Mouse (Mus musculus): Measurements from ENCODE around the gene Tsc22d4. TPM values are rescaled to one million over a fixed set of nuclear protein-coding genes. Genes with fewer than 3 reads are reported as not detected.
A peak's percentile ranks its signal among the peaks of the same experiment; 100 is the strongest.

The Tsc22d4 gene
- polyA plus RNA-seq, 1 experiment from 2014 or later, result 110 TPM

DNA sequence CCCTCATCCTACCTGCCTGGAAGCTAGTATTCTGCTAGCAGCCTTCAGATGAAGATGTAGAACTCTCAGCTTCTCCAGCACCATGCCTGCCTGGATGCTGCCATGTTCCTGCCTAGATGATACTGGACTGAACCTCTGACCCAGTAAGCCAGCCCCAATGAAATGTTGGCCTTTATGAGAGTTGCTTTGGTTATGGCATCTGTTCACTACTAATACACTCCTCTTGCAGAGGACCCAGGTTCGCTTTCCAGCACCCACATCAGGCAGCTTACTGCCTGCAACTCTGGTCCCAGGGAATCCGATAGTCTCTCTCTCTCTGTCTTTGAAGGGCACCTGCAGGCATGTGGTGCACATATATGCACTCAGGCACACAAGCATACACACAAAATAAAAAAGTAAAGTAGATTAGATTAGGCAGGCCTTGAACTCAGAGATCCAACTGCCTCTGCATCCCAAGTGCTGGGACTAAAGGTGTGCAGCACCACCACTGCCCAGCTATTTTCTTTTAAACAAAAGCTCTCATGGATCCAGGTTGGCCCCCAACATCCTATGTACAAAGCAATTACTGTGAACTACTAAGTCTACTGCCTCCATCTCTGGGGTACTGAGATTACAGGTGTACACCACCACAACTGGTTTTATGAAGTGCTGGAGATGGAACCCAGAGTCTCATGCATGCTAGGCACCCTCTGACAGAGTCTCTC is 30.2 kb downstream of the Tsc22d4 start:
- no peak for ATAC-seq (ENCODE audit: low FRiP score)
- 98% methylated on average over 2 of the region's 2 CpGs for WGBS
- H3K27me3 ChIP-seq (replicated peaks), result no peaks in the 10 kb centered on the region
- no peak overlapping the region for H3K27ac ChIP-seq (replicated peaks)
- H3K9me3 ChIP-seq (replicated peaks), result no peaks in the 10 kb centered on the region
- H3K9ac ChIP-seq (replicated peaks), result no peak overlapping the region
- H3K4me1 ChIP-seq, result peaks cover 23% of the 10 kb centered on the region
- no peak overlapping the region for H3K4me3 ChIP-seq (replicated peaks)
- H3K36me3 ChIP-seq, result peaks cover 7% of the 10 kb centered on the region; the same call in 1 of the 2 replicates
- no peak overlapping the region for H3K4me2 ChIP-seq

GRCm38 (mm10) chr5:137776408-137776918 is 30.9 kb downstream of the Tsc22d4 start:
- Histone ChIP-seq H3K4me3 (replicated peaks) (no peak overlapping the region), H3K27me3 (replicated peaks) (no peaks in the 10 kb centered on the region), H3K9ac (replicated peaks) (no peak overlapping the region), H3K4me1 (peaks cover 27% of the 10 kb centered on the region), H3K4me2 (no peak overlapping the region), H3K27ac (replicated peaks) (no peak overlapping the region), H3K9me3 (replicated peaks) (no peaks in the 10 kb centered on the region), H3K36me3 (peaks cover 15% of the 10 kb centered on the region)
- ATAC-seq (ENCODE audit: low FRiP score), result no peak
- 47% methylated on average over 5 of the region's 5 CpGs for WGBS

DNA sequence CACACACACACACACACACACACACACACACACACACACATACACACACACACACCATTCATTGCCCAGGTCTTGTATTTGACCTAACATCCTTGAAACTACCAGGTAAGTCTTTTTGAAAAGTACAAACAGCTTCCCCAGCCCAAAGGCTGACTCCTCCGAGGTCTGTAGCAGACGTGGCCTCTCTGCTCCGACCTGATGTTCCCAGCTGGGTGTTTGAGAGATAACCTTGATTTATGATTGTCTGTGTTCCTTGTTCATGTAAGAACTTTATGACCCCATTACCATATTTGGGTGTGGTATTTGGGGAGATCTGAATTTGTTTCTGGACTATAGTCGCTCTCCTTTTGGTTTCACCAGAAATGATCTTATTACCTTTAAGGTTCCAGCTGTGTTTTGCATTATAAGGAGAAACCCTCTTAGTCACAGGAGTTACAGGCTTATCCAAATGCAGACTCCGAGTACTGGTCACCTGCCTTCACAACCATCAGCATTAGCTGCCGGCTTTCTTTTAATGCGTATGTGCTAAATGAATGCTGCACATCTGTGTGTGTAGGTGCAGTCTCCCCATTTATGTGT is 31.8 kb downstream of the Tsc22d4 start:
- Histone ChIP-seq H3K9me3 (replicated peaks) (no peaks in the 10 kb centered on the region), H3K4me2 (no peak overlapping the region), H3K27me3 (replicated peaks) (no peaks in the 10 kb centered on the region), H3K36me3 (peaks cover 24% of the 10 kb centered on the region), H3K9ac (replicated peaks) (no peak overlapping the region), H3K4me1 (peaks cover 36% of the 10 kb centered on the region), H3K4me3 (replicated peaks) (no peak overlapping the region), H3K27ac (replicated peaks) (no peak overlapping the region)
- 78% methylated on average over 7 of the region's 7 CpGs for WGBS
- ATAC-seq (ENCODE audit: low FRiP score), result no peak

- Histone ChIP-seq H3K9me3 (replicated peaks) (no peaks in the 10 kb centered on the region), H3K36me3 (peaks cover 36% of the 10 kb centered on the region), H3K27me3 (replicated peaks) (no peaks in the 10 kb centered on the region), H3K4me1 (peaks cover 49% of the 10 kb centered on the region), H3K4me3 (replicated peaks) (peak within 1 kb of the TSS; percentile 98), H3K27ac (replicated peaks) (peak within 1 kb of the TSS; percentile 93), H3K4me2 (peak within 1 kb of the TSS; percentile 97), H3K9ac (replicated peaks) (peak within 1 kb of the TSS; percentile 99)
- ATAC-seq (ENCODE audit: low FRiP score), result peak; percentile 96
- WGBS, result under 1% methylated on average over 31 of the region's 31 CpGs
Observed at GRCm38 (mm10) chr5:137778635-137779034, 33.1 kb downstream of the Tsc22d4 start, which contains the start of gene Ppp1r35. Gene Ppp1r35 (plus strand): TSS chr5:137778849.

DNA sequence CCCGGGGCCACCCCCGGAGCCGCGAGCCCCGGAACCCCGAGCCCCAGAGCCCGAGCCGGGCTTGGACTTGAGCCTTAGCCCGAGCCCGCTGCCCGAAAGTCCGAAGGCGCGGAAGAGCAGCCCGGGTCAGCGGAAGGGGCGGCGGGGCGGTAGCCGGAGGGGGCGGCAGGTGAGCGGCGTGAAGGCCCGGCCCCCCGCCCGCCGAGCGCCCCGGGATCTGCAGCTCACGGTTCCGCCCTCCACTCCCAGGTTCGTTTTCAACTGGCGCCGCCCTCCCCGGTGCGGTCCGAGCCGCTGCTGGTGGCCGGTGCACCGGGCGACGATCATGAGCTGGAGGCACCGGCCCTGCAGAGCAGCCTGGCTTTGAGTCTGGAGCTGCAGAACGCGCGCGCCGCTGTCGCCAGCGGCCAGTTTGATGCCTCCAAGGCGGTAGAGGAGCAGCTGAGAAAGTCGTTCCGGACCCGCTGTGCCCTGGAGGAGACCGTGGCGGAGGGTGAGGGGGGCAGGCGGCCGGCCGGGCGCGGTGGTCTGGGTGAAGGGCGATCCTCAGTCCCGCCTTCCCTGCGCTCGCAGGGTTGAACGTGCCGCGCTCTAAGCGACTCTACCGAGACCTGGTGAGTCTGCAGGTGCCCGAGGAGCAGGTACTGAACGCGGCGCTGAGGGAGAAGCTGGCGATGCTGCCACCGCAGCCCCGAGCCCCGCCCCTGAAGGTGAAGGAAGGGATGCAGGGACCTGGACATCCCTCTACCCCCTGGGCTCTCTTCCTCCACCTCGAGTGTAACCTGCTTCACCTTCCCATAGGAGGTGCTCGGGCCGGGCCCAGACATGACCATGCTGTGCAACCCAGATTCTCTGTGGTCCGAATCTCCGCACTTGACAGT is 33.8 kb downstream of the Tsc22d4 start:
- under 1% methylated on average over 79 of the region's 83 CpGs for WGBS
- peak; percentile 29 for ATAC-seq (ENCODE audit: low FRiP score)
- H3K4me1 ChIP-seq, result peaks cover 55% of the 10 kb centered on the region
- H3K36me3 ChIP-seq, result peaks cover 38% of the 10 kb centered on the region
- peak overlapping the region; percentile 99 for H3K9ac ChIP-seq (replicated peaks)
- no peaks in the 10 kb centered on the region for H3K27me3 ChIP-seq (replicated peaks)
- peak overlapping the region; percentile 98 for H3K4me3 ChIP-seq (replicated peaks)
- H3K27ac ChIP-seq (replicated peaks), result peak overlapping the region; percentile 93
- H3K4me2 ChIP-seq, result peak overlapping the region; percentile 97
- H3K9me3 ChIP-seq (replicated peaks), result no peaks in the 10 kb centered on the region

GRCm38 (mm10) chr5:137781661-137782060 is 36.1 kb downstream of the Tsc22d4 start:
- Histone ChIP-seq H3K4me1 (peaks cover 66% of the 10 kb centered on the region), H3K9ac (replicated peaks) (no peak overlapping the region; the same call in 1 of the 2 replicates), H3K27me3 (replicated peaks) (no peaks in the 10 kb centered on the region), H3K27ac (replicated peaks) (no peak overlapping the region), H3K9me3 (replicated peaks) (no peaks in the 10 kb centered on the region), H3K4me3 (replicated peaks) (no peak overlapping the region), H3K4me2 (no peak overlapping the region; the same call in 1 of the 2 replicates), H3K36me3 (peaks cover 38% of the 10 kb centered on the region)
- ATAC-seq (ENCODE audit: low FRiP score), result no peak
- WGBS, result 93% methylated on average over 7 of the region's 7 CpGs

DNA sequence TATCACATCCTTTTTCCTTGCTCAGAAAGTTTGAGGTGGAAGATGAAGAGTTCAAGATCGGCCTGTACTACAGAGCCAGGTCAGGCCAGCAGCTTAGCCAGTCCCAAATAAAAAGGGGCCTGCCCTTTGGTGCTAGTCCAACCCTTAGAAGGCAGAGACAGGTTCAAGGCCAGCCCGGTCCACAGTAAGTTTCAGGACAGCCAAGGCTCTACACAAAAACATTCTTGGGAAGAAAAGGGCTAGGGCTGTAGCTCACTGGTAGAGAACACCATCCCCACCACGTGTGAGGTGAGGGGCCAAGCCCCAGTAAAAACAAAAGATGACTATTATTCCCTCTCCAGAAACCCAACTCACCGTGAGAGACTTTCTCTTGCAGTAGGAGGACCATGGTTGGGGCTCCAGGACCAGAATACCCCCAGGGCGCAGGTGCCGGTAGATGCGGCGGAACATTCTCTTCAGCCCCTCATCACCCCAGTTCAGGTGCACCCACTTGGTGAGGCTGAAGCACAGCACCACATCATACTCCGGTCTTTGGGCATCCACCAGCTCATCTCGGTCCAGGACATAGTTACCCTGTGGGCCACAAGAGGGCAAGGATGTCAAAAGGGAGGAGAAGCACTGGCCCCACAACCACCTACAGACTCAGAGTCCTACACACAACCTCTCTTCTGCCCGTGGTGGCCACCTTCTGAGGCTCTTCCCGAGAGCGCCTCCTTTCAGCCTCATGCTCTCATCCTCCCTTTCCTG is 37.4 kb downstream of the Tsc22d4 start:
- Histone ChIP-seq H3K4me3 (replicated peaks) (peak overlapping the region; percentile 69), H3K9ac (replicated peaks) (peak overlapping the region; percentile 79), H3K4me2 (peak overlapping the region; percentile 92), H3K4me1 (peaks cover 66% of the 10 kb centered on the region), H3K36me3 (peaks cover 38% of the 10 kb centered on the region), H3K27me3 (replicated peaks) (no peaks in the 10 kb centered on the region), H3K9me3 (replicated peaks) (no peaks in the 10 kb centered on the region), H3K27ac (replicated peaks) (peak overlapping the region; percentile 58; the same call in 1 of the 2 replicates)
- ATAC-seq (ENCODE audit: low FRiP score), result no peak
- 82% methylated on average over 13 of the region's 13 CpGs for WGBS

DNA sequence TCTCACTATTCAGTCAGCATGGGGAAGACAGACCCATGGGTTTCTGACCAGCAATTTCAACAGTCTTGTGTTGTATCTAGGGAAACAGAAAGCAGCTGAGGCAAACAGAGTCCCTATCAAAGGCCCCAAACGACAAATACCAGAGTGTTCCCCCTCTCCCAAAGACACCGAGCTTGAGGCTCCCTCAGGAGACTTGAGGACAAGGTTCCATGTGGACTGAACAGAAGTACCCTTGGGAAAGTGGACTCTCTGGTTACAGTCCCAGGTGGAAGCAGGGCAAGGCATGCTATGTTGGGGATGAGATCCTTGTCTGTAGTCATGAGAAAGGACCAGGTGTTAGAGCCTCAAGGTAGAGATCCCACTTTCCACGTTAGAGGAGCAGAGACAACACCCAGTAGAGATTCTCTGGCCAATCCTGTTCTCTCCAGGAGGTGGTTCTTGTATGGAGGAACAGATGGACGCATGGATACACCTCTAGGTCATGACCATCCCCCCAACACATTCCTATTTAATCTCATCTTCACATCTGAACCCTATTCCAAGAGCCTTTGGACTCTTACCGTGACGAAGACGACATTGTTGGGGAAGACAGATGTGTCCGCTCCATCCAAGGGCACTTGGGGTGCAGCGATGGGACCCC is 38.5 kb downstream of the Tsc22d4 start:
- no peaks in the 10 kb centered on the region for H3K27me3 ChIP-seq (replicated peaks)
- H3K9ac ChIP-seq (replicated peaks), result peak overlapping the region; percentile 79
- peaks cover 66% of the 10 kb centered on the region for H3K4me1 ChIP-seq
- no peaks in the 10 kb centered on the region for H3K9me3 ChIP-seq (replicated peaks)
- 64% methylated on average over 9 of the region's 9 CpGs for WGBS
- H3K36me3 ChIP-seq, result peaks cover 38% of the 10 kb centered on the region
- peak overlapping the region; percentile 58; the same call in 1 of the 2 replicates for H3K27ac ChIP-seq (replicated peaks)
- peak overlapping the region; percentile 92 for H3K4me2 ChIP-seq
- ATAC-seq (ENCODE audit: low FRiP score), result no peak
- peak overlapping the region; percentile 69 for H3K4me3 ChIP-seq (replicated peaks)

- H3K4me2 ChIP-seq, result peak overlapping the region; percentile 92
- no peaks in the 10 kb centered on the region for H3K27me3 ChIP-seq (replicated peaks)
- peak overlapping the region; percentile 79 for H3K9ac ChIP-seq (replicated peaks)
- no peak for ATAC-seq (ENCODE audit: low FRiP score)
- no peak overlapping the region for H3K27ac ChIP-seq (replicated peaks)
- peaks cover 62% of the 10 kb centered on the region for H3K4me1 ChIP-seq
- H3K36me3 ChIP-seq, result peaks cover 38% of the 10 kb centered on the region
- H3K9me3 ChIP-seq (replicated peaks), result no peaks in the 10 kb centered on the region
- 80% methylated on average over 14 of the region's 14 CpGs for WGBS
- peak overlapping the region; percentile 69 for H3K4me3 ChIP-seq (replicated peaks)
Observed at GRCm38 (mm10) chr5:137784546-137784945, 39.0 kb downstream of the Tsc22d4 start.

- H3K27me3 ChIP-seq (replicated peaks), result no peaks in the 10 kb centered on the region
- peaks cover 34% of the 10 kb centered on the region for H3K36me3 ChIP-seq
- H3K9me3 ChIP-seq (replicated peaks), result no peaks in the 10 kb centered on the region
- 2% methylated on average over 61 of the region's 62 CpGs for whole genome bisulfite sequencing
- H3K4me3 ChIP-seq (replicated peaks), result peak overlapping the region; percentile 69
- H3K4me1 ChIP-seq, result peaks cover 53% of the 10 kb centered on the region
- peak; percentile 12 for ATAC-seq (ENCODE audit: low FRiP score)
- H3K9ac ChIP-seq (replicated peaks), result peak overlapping the region; percentile 79
- H3K4me2 ChIP-seq, result peak overlapping the region; percentile 92
- peak overlapping the region; percentile 99 for H3K27ac ChIP-seq (replicated peaks)
Observed at GRCm38 (mm10) chr5:137785164-137786031, 39.9 kb downstream of the Tsc22d4 start.

All from neural tube, embryonic 15.5 days (tissue).